Mouse (Mus musculus): Measurements from ENCODE around the gene Zfp850. TPM values are rescaled to one million over a fixed set of nuclear protein-coding genes. Genes with fewer than 3 reads are reported as not detected.
A peak's percentile ranks its signal among the peaks of the same experiment; 100 is the strongest.
"Not testable (repeated sequence)": the region's sequence is repeated elsewhere in the genome, so short reads cannot be mapped to it uniquely, and the experiment has no call there.

The Zfp850 gene
- total and polyA plus RNA-seq, 2 experiments from 2014 or later = 0.15 to 0.87 TPM

- Histone ChIP-seq H3K36me3 (replicated peaks; ENCODE audit: control insufficient read depth, insufficient read depth, low read length) (no peaks in the 10 kb centered on the region), H3K9me3 (replicated peaks; ENCODE audit: control insufficient read depth, low read length) (peaks cover 20% of the 10 kb centered on the region), H3K4me1 (ENCODE audit: control insufficient read depth, insufficient read depth) (0 out of 2 replicates have a peak, but pooled peaks cover 7% of the 10 kb centered on the region), H3K27ac (ENCODE audit: low read depth) (peak within 1 kb of the TSS; percentile 74), H3K4me3 (ENCODE audit: low read depth, low read length) (peak within 1 kb of the TSS; percentile 65), H3K4me2 (ENCODE audit: low read depth, low read length) (peak within 1 kb of the TSS; percentile 71), H3K27me3 (ENCODE audit: control insufficient read depth, insufficient read depth, low read length) (no peaks in the 10 kb centered on the region), H3K9ac (replicated peaks; ENCODE audit: low read depth, low read length) (peak within 1 kb of the TSS; percentile 78)
- ATAC-seq (ENCODE audit: insufficient read depth, low read depth) (peak; percentile 81), DNase-seq (ENCODE audit: low spot score) (peak; percentile 61)
- WGBS = under 1% methylated on average over 29 of the region's 29 CpGs
- TF ChIP-seq EP300 (IDR thresholded peaks at IDR 0.05; ENCODE audit: low read depth) (no peak), CTCF (IDR thresholded peaks at IDR 0.05; ENCODE audit: low read depth) (no peak)
Observed at GRCm38 (mm10) chr7:27978683-27979528, 35.0 kb downstream of the Zfp850 start, which contains the start of gene Zfp780b. Gene Zfp780b, minus strand, starts transcription at chr7:27979171.

- H3K4me3 ChIP-seq (ENCODE audit: low read depth, low read length); H3K27me3 ChIP-seq (ENCODE audit: control insufficient read depth, insufficient read depth, low read length); H3K4me2 ChIP-seq (ENCODE audit: low read depth, low read length); H3K9ac ChIP-seq (replicated peaks; ENCODE audit: low read depth, low read length); H3K9me3 ChIP-seq (replicated peaks; ENCODE audit: control insufficient read depth, low read length); H3K4me1 ChIP-seq (ENCODE audit: control insufficient read depth, insufficient read depth); H3K36me3 ChIP-seq (replicated peaks; ENCODE audit: control insufficient read depth, insufficient read depth, low read length); ATAC-seq (ENCODE audit: insufficient read depth, low read depth); H3K27ac ChIP-seq (ENCODE audit: low read depth); DNase-seq (ENCODE audit: low spot score): not testable (repeated sequence)
- 85% methylated on average over 13 of the region's 13 CpGs for WGBS
Observed at GRCm38 (mm10) chr7:27949451-27949850, 64.5 kb downstream of the Zfp850 start.

GRCm38 (mm10) chr7:27941869-27942268, 72.0 kb downstream of the Zfp850 start:
- not testable (repeated sequence) for H3K4me3 ChIP-seq (ENCODE audit: low read depth, low read length); H3K36me3 ChIP-seq (replicated peaks; ENCODE audit: control insufficient read depth, insufficient read depth, low read length); H3K27me3 ChIP-seq (ENCODE audit: control insufficient read depth, insufficient read depth, low read length); H3K9ac ChIP-seq (replicated peaks; ENCODE audit: low read depth, low read length); H3K27ac ChIP-seq (ENCODE audit: low read depth); ATAC-seq (ENCODE audit: insufficient read depth, low read depth); H3K4me1 ChIP-seq (ENCODE audit: control insufficient read depth, insufficient read depth); H3K9me3 ChIP-seq (replicated peaks; ENCODE audit: control insufficient read depth, low read length); DNase-seq (ENCODE audit: low spot score); H3K4me2 ChIP-seq (ENCODE audit: low read depth, low read length)
- 31% methylated on average over 5 of the region's 7 CpGs for WGBS

Other genes starting within 250 kb of the Zfp850 start
- 2.6 and 22.2 TPM in 2 replicates for gene Zfp626, start 206.9 kb downstream of the Zfp850 start, total RNA-seq (2014; rRNA removed; ENCODE audit: low replicate concordance)
- 0.91 and 1.0 TPM in 2 replicates for gene Zfp626, start 206.9 kb downstream of the Zfp850 start, polyA plus RNA-seq (2015; fragmentation: Nextera tagmentation; extraction: Ambion mirVana)
- 3.1 and 5.5 TPM in 2 replicates for gene Zfp59, start 175.5 kb downstream of the Zfp850 start, total RNA-seq (2014; rRNA removed; ENCODE audit: low replicate concordance)
- gene Zfp59, start 175.5 kb downstream of the Zfp850 start, polyA plus RNA-seq (2015; fragmentation: Nextera tagmentation; extraction: Ambion mirVana) = 3.5 and 3.6 TPM in 2 replicates
- gene Zfp607a, start 156.6 kb downstream of the Zfp850 start, total RNA-seq (2014; rRNA removed; ENCODE audit: low replicate concordance) = 3.9 and 4.5 TPM in 2 replicates
- gene Zfp607a, start 156.6 kb downstream of the Zfp850 start, polyA plus RNA-seq (2015; fragmentation: Nextera tagmentation; extraction: Ambion mirVana) = 2.3 and 2.4 TPM in 2 replicates
- 1.8 TPM in 2 replicates for gene Zfp974, start 84.7 kb downstream of the Zfp850 start, total RNA-seq (2014; rRNA removed; ENCODE audit: low replicate concordance)
- 4.9 and 5.4 TPM in 2 replicates for gene Zfp974, start 84.7 kb downstream of the Zfp850 start, polyA plus RNA-seq (2015; fragmentation: Nextera tagmentation; extraction: Ambion mirVana)
- 6.2 and 7.2 TPM in 2 replicates for gene Zfp780b, start 34.9 kb downstream of the Zfp850 start, total RNA-seq (2014; rRNA removed; ENCODE audit: low replicate concordance)
- 7.9 and 8.5 TPM in 2 replicates for gene Zfp780b, start 34.9 kb downstream of the Zfp850 start, polyA plus RNA-seq (2015; fragmentation: Nextera tagmentation; extraction: Ambion mirVana)
- gene Psmc4, start 36.0 kb upstream of the Zfp850 start, total RNA-seq (2014; rRNA removed; ENCODE audit: low replicate concordance) = 146 and 199 TPM in 2 replicates
- 203 and 207 TPM in 2 replicates for gene Psmc4, start 36.0 kb upstream of the Zfp850 start, polyA plus RNA-seq (2015; fragmentation: Nextera tagmentation; extraction: Ambion mirVana)
- 0.46 TPM in 1 of 2 replicates, not detected in the other for gene Fcgbp, start 57.1 kb upstream of the Zfp850 start, total RNA-seq (2014; rRNA removed; ENCODE audit: low replicate concordance)
- not detected in 2 replicates for gene Fcgbp, start 57.1 kb upstream of the Zfp850 start, polyA plus RNA-seq (2015; fragmentation: Nextera tagmentation; extraction: Ambion mirVana)
- not detected in 2 replicates for gene 9530053A07Rik, start 115.4 kb upstream of the Zfp850 start, total RNA-seq (2014; rRNA removed; ENCODE audit: low replicate concordance)
- gene 9530053A07Rik, start 115.4 kb upstream of the Zfp850 start, polyA plus RNA-seq (2015; fragmentation: Nextera tagmentation; extraction: Ambion mirVana) = 0.01 and 0.04 TPM in 2 replicates
- 6.6 and 21.8 TPM in 2 replicates for gene Fbl, start 155.6 kb upstream of the Zfp850 start, total RNA-seq (2014; rRNA removed; ENCODE audit: low replicate concordance)
- 44.3 and 51.3 TPM in 2 replicates for gene Fbl, start 155.6 kb upstream of the Zfp850 start, polyA plus RNA-seq (2015; fragmentation: Nextera tagmentation; extraction: Ambion mirVana)
- gene Dyrk1b, start 165.4 kb upstream of the Zfp850 start, total RNA-seq (2014; rRNA removed; ENCODE audit: low replicate concordance) = 21.3 and 37.1 TPM in 2 replicates
- 10.2 and 10.4 TPM in 2 replicates for gene Dyrk1b, start 165.4 kb upstream of the Zfp850 start, polyA plus RNA-seq (2015; fragmentation: Nextera tagmentation; extraction: Ambion mirVana)

All from heart, postnatal 0 days (tissue).